Mouse (Mus musculus): ENCODE data around the gene Coro7.

DNA sequence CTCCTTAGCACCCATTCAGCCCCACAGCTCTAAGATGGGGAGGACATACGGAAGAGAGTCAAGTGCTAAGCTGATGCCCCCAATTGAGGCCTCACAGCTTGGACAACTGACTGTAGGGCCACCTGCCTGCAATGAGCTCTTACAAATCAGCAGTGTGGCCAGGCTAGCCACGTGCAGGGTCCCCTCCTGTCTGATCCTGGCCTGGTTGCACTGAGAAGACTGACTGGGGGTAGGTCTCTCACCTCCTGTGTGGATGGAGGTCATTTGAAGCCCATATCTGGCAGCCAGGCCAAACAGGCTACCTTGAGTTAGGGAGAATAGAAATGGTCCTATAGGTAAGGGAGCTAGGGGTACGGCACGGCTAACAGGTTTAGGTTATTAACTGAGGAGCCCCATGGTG lies 33.7 kb downstream of the Coro7 start:
- TF ChIP-seq POLR2A (IDR thresholded peaks at IDR 0.05; ENCODE audit: borderline replicate concordance, extremely low read depth, insufficient read depth, insufficient read length, poor library complexity, severe bottlenecking), result no peak
- no peak for TF ChIP-seq CTCF (IDR thresholded peaks at IDR 0.05; ENCODE audit: borderline replicate concordance, extremely low read depth, insufficient read depth, insufficient read length)

Data from brain, embryonic 14.5 days (tissue).